Mouse (Mus musculus) urinary bladder, postnatal 10 days (tissue): ENCODE measurements around the gene Ttpal.
"Not testable (repeated sequence)": the region's sequence is repeated elsewhere in the genome, so short reads cannot be mapped to it uniquely, and the experiment has no call there.

Experiments
- DNase-seq: peaks from one replicate; pipeline ENCODE4 v3.0.0; 2022; ENCODE audit warnings: low spot score

Gene Ttpal

DNA sequence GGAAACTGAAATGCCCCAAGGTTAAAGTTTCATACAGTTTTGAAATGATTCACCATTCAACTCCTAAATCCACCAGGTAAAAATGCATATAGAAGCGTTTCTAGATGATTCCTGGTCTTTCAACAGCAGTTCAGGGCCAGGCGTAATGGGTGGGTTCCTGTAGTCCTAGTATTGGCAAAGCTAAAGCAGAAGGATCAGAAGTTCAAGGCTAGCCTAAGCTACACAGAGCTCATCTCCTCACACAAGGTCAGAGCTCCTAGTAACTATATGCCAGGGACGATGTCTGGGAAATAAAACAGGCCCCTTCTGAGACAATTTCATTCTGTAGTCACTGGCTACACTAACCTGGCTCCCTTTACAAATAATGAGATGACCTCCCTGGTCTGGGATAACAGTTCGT lies 29.1 kb downstream of the Ttpal start:
- no peak for DNase-seq

DNA sequence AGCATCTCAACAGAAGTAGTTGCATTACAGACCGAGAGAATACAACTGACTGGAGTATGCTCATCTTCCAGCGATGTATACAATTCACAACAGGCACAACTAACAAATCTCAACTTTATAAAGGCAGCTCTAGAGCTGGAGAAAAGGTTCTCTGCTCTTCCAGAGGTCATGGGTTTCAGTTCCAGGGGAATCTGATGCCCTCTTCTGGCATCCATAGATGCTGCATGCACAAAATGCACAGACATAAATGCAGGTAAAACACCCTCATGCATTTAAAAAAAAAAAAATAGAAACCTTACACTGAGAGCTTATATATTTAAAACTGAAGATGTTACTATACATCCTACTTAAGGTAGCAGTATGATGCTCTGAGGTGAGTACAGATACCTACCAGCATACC lies 29.6 kb downstream of the Ttpal start:
- DNase-seq = no peak

DNA sequence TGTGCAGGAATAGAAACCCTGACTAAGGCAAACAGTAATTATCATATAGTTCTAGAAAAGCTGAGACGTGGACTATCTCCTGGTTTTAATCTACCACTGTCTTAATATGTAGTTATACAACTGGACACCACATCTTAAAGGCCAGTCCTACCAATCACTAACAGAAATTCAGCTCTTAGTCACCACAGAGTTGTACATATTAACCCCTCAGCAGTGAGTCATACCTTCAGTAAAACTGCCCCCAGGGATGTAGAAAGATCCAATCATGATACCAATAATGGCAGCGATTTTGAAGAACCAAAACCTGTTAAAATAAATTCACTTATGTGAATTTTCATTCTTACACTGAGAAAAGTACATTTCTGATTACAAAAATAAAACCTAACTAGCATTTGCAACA lies 32.1 kb downstream of the Ttpal start:
- no peak for DNase-seq

DNA sequence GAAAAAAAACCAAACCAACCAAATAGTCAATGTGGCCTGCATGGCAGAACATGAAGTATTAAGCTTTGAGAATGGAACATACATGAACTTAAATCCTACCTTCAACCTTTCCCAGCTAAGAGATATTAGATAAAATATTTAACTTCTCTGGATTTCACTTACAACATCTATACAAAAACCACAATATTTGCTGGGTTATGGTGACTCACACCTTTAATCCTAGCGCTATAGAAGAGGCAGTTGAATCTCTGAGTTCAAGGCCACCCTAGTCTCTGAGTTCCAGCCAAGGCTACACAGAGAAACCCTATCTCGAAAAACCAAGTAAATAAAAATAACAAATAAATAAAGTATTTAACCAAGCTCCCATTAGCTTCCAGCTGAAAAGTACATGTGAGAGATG lies 33.9 kb downstream of the Ttpal start:
- no peak for DNase-seq

DNA sequence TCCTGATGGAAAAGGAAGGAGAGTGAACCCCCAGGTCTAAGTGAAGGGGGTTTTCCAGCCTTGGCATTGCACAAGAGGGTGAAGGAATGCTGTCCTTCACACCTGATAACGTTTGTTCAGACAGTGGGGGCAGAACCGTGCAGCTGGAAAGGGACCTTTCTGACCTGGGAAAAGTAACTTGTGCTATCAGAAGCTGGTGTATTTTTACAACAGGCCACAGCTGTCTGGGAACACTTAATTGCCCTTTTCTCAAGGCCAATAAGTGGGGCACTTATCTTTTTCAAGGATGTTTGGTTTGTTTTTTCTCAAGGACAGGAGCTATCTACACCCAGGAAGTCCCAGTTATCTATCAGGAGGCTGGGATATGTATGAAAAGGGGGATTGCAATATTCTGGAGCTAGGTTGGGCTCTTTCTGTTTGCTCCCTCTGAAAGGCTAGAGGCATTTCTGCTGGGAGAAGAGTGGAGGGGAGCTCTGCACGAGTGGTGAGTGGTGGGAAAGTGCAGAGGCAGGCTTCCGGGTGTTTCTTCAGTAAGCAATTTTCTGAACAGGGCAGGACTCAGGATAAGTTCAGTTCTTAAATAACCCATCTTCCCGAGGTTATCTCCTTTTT lies 35.6 kb downstream of the Ttpal start:
- no peak for DNase-seq

DNA sequence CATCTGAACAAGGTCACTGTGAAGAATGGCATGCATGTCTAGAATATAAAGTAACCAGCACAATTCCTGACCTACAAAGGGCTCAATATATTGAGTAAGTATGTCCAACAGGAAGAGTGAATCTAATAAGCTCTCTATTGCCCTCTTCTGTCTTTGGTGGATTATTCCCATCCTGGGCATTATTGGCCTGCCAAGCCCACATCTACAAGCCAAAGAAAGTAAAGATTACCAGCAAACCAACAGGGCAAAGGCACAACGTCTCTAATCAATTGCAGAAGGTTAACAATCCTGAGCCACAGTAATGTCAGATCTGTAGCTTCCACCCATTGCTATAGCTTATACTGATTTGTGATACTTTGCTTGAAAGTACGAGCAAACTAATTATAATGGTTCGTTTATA lies 38.4 kb downstream of the Ttpal start:
- no peak for DNase-seq

DNA sequence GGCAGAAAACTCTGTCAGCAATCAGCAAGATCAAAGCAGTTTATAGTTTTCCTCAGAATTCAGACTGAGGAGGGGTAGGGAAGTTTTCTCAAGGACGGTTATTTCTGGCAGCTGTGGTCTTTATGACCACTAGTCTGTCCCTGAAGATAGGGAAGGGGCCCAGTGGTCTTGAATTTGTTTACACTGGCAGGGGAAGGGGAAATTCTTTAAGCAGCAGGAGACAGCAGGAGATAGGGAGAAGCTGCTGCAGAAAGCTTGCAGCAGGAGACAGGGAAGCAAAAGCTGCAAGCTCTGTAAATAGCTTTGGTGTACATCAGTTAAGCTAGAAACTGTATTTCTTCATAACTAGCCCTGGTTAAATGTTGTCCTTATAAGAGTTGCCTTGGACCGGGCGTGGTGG lies 39.6 kb downstream of the Ttpal start:
- DNase-seq = no peak

DNA sequence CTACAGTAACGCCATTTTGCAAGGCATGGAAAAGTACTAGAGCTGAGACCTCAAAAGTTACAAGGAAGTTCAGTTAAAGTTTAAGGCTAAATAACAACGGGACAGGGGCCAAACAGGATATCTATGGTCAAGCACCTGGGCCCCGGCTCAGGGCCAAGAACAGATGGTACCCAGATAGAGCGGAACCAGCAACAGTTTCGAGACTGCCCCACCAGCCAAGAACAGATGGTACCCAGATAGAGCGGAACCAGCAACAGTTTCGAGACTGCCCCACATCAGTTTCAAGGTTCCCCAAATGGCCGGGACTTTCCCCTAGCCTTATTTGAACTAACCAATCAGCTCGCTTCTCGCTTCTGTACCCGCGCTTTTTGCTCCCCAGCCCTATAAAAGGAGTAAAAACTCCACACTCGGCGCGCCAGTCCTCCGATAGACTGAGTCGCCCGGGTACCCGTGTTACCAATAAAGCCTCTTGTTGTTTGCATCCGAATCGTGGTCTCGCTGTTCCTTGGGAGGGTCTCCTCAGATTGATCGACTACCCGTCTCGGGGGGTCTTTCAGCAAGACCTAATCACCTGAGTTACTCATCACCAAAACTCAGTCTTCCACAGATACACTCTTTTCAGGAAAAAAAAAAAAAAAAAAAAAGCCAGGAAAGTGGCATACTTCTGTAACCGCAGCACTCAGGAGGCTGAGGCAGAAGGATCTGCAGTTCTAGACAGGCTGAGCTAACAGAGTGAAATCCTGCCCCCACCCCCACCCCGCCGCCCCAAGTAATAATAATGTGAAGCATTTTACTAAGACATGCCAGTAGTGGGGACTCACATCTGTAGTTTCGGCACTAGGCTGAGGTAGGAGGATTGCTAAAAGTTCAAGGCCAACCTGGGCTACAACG lies 40.8 kb downstream of the Ttpal start:
- no peak for DNase-seq

DNA sequence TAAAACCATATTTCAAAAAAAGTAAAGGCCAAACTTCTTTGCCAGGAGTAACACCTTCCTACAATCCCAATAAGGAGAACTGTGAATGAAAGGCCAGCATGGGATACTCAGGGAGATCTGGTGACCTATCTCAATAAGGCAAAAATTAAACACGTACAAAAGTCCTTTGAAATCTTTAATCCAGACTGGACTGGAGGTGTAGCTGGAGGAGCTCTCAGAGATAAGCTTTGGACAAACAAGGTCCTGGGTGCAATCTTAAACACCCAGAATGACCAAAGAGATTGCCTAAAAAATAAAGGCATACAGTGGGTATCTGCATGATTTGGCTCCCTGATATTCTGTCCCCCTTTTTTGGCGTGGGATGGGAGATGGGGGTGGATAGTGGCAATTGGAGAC lies 41.5 kb downstream of the Ttpal start:
- DNase-seq = no peak

DNA sequence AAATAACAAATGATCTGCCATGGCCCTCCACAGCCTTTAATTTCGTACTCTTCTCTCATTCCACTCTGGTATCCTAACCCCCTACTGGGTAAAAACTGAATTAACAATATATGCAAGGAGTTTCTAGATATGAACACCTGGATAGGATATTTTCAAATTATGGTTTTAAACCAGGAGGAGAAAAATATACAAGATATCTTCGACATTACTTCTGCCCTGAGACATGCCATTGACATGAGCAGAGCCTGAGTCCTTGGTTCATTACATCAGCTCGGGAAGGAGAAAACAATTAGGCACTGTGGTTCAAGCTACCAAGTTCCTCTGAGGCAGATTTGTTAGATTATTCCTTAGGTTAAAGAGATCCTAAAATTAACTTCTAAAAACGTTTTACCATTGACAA lies 41.9 kb downstream of the Ttpal start:
- DNase-seq = no peak

DNA sequence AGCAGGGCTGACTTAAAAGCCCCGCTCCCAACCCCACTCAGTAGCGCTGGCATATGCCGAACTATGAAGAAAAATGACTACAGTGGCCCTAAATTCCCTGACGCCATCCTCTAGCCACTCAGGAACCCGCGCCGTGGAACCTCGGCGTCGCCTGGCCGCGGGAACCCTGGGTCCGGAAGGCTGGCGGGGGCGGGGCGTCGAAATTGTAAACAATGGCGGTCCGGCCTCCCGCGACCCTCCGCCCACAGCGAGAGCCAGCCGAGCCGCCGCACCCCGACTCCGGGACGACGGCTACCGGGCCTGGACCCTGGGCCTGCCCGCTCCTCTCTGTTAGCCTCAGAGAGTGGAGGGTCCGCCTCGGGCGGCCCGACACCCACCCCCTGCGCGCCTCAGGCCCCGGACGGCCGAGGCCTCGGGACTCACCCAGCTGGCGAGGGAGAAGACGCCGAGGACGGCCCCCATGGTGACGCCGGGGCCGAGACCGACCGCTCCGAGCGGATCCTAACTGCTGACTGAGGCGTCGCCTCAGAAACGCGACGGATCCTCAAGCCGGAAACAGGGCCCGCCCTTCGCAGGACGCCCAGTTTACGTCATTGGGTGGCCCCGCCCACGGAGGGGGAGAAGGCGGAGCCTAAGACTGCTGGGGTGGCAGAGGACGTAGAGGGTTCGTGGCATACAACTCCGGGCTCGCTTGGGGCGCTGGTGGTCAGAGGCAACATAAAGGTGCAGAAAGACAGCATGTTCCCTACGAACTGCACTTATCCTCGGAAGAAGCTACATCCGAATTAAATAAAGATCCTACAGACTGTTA lies 42.7 kb downstream of the Ttpal start, which contains the start of gene Serinc3:
TSS of gene Serinc3 (minus strand) at position 557 of the 811 bp plus-strand sequence.
- DNase-seq = peak; percentile 97

DNA sequence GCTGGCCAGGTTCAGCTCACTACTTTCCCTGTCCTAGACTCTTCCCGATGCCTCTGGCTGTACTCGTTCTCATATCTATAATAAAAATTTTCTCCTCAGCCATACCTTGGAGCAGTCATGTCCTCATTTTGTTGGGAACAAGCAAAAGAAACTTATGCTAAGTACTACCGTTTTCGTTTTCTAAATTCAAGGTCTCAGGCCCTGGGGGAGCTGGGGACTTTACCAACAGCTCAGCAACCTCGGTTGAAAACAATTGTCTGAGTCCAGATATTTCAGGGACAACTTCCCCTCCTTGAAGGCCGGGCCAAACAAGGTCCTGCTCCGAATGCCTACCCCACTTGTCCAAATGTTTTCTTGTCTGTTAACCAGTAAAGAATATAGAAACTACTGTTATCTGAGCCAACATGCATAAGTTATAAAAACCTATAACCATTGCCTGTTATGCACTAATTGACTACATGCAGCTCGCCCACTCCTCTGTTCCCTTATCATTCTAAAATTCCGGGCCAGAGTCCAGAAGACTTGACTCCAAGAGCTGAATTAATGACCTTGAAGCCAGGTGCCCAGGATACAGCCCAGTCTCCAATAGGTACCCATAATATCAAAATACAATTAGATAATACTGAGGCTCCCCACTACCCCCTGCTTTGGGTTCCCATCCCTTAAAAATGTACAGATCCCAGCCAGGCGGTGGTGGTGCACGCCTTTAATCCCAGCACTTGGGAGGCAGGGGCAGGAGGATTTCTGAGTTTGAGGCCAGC lies 43.8 kb downstream of the Ttpal start:
- no peak for DNase-seq

DNA sequence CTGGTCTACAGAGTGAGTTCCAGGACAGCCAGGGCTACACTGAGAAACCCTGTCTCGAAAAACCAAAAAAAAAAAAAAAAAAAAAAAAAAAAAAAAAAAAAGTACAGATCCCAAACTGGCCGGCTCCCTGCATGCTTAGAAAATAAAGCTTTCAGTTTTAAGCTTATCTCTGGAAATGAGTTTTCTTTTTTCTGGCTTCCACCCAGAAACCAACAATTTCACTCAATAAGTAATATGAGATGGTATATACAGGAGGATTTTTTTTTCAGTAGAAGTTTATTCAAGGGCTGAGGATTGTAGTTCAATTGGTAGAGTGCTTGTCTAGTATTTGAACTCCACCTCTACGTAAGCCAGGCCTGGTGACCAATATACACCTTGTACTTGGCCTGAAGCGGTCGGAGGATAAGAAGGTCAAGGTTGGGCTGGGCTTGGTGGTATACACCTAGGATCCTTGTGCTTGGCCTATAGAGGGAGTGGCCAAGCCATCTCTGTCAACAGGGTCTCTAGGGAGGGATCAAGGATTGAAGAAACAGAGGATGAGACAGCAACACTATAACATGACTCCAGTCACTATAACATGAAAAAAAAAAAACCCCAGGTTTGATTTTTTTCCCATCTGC lies 44.5 kb downstream of the Ttpal start:
- DNase-seq = no peak

DNA sequence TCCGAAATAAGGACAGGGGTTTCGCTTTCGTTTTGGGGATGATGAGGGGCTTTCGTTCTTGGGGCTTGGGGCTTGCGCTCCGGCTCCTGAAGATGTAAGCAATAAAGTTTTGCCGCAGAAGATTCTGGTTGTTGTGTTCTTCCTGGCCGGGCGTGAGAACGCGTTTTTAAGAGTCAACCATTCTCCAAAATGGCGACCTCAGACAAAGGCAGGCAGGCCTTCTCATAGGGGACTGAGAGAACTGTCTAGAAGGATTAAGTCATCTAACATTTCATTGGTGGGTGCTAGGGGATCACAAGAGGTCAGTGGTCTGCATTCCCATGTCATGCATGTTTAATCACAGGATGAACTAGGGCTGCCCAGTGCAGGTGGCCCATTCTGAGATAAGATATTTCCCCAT lies 53.6 kb downstream of the Ttpal start:
- DNase-seq = not testable (repeated sequence)

DNA sequence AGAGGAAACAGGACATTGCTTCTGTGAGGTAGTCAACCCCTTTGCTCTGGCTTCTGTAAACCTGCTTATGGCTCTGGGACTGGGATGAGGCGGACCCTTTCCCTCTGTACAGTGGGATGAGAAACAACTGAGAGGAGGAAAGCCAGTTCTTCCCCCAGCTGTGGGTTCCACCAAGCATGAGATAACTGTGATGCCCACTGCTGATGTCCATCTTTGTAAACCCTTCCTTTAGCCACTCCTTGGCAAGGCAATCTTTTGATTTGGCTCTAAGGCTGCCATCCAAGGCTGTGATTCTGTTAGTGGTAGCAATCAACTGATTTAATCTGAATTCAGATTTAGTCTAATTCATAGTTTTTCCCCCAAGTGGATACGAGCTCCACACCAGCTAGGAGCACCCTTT lies 55.4 kb downstream of the Ttpal start:
- DNase-seq = no peak

DNA sequence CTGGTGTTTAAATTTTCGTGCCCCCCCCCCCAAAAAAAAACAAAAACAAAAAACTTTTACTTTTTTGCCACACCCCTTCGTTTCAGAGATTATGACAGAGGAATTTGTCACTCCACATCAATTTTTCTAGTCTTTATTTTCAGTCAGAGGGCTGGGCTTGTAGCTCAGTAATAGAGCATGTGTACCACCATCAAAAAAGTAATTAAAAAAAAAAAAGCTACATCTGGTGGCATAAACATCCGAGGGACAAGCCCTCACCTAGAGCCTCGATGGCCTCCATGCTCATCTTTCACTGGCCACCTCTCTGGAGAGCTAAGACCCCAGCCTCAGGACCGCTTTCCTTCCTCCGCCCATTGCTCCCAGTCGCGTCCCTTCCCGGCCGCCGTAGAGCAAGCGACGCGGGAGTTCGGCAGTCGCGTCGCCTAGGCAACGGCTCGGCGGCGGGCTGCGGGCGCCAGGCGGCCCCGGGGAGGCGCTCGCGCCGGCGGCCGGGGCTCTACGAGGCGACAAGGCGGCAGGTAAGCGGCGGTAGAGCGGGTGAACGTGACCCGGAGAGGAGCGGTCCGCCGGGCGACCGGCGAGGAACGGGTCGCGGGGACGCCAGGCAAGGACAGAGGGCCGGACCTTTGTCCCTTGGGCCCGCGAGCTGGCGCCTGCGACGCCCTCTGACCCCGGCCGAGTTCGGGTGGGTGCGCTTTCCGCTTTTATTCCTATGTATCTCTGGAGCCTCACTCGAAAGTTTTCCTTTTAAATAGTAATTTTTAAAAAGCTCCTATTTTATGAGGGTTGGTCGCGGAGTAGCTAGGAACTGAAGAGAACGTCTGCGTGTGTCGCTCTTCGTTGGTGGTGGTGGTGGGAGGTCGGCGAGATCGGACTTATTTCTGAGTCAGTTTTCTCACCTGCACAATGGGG lies 56.1 kb downstream of the Ttpal start, which contains the start of gene Pkig:
TSS of gene Pkig (plus strand) at position 412 of the 912 bp plus-strand sequence.
- peak; percentile 50 for DNase-seq

DNA sequence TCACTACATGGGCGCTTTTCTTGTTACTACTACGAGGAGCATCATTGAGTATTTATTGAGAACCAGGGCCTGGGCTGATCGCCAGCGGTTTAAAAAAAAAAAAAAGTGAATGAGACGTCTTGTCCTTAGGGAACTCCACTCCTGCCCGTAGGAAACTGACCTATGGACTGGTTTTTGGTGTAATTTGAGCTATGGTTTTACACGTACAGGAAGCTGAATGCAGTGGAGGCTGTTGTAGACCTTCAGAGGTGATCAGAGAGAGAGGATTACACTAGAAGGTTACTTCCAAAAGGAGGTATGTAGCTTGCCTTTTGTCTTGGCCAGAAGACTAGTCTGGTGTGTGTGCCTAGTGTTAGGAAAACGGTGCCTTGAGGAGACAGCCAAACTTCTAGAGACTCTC lies 56.8 kb downstream of the Ttpal start:
- no peak for DNase-seq

DNA sequence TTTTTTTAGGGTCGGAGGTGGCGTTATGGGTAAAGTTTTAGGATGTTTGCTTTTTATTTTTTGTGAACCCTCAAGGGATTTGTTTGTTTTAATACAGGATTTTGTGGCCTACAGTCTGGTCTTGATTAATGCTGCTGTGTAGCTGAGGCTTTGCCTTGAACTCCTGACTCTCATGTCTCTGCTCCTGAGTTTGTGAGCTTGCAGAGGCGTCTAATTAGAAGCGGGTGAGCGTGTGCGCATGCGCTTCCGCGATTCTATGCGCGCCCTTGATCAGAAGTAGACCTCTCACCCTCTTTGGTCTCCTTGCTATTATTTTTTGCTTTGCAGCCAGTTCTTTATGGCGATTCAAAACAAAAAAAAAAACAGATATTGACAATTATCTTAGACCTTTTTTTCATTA lies 57.3 kb downstream of the Ttpal start:
- no peak for DNase-seq

DNA sequence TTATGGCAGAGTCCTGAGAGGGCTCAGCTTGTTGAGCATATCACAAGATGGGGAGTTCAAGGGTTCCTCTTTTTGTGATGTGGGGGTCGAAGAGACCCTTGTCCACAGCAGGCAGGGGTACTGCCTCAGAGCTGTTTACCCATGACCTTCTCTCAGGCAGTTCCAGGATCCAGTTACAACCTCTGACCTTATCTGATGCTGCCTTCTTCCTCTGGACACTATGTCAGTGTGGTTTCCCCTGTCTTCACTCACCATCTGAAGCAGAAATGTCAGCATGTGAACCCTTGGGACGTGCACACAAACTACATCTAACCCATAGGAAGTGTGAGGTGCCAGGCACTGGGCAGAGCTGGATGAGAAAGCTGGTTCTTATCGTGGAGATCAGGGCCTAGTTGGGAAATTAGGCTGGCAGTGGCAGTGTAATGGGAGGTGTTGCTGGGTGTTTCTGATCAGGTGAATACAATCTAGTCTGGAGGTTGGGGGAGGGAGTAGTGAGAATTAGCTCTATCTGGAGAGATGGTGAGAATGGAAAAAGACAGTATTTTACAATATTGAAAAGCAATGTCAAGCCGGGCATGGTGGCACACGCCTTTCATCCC lies 58.1 kb downstream of the Ttpal start:
- no peak for DNase-seq

DNA sequence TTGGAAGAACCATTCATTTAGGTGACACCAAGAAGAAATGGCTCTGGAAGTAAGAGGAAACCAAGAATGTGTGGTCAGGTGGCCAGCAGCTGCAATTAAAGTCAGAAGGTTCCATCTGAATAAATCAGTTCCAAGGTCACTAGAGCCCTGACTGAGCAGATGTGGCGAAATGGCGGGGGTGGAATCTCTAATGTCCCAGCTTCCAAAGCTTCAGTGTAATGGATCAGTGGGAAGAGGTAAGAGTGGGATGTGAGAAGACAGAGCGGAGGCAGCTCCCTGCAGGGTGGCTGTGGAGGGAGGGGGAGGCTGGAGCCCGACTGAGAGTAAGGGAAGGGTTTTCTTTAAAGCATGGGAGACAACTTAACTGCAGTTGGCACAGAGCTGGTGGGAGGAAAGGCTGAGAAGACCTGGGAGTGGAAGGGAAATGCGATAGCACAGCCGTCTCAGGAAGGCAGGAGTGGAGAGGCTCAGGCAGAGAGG lies 59.3 kb downstream of the Ttpal start:
- DNase-seq = no peak
